Mouse (Mus musculus): ENCODE measurements around the gene Acpp.
"Not testable (repeated sequence)": the region's sequence is repeated elsewhere in the genome, so short reads cannot be mapped to it uniquely, and the experiment has no call there.

Gene Acpp

DNA sequence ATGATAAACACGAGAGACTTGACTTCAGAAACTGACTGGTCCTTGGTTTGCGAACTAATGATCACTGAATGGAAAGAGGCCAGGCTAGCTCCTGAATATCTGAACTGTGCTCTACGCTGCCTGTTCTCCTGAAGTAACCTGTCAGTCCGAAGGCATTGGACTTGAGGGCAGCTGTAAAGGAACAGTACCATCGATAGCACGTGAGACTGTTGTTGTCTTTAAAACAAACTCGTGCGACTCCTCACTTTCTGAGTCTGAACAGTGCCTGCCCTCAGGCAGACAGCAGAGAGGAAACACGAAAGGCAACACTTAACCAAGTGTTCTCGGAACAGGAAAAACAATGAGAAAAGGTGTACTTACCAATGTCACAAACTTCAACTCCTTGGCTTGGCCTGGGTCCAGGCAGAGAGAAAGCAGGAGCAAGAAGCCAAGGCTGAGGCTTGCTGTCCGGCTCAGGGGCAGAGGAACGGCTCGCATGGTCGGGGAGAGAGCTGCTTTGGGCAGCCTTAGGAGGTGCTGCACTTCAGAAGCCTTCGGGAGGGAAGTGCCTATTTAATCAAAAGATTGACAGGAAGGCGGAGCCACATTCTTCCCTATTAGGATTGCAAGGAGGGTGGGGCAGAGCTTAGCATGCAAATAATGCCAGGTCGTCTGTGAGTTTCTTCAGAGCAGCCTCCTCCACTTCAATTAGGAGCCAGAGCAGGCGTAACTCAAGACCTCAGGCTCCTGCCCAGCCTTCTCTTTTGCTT is at the start of gene Acpp:
Gene Acpp (minus strand): TSS at position 566 of the 749 bp plus-strand sequence.
- DNase-seq (ENCODE audit: low spot score in 2 of 2) = peak; percentile 18 to 59

DNA sequence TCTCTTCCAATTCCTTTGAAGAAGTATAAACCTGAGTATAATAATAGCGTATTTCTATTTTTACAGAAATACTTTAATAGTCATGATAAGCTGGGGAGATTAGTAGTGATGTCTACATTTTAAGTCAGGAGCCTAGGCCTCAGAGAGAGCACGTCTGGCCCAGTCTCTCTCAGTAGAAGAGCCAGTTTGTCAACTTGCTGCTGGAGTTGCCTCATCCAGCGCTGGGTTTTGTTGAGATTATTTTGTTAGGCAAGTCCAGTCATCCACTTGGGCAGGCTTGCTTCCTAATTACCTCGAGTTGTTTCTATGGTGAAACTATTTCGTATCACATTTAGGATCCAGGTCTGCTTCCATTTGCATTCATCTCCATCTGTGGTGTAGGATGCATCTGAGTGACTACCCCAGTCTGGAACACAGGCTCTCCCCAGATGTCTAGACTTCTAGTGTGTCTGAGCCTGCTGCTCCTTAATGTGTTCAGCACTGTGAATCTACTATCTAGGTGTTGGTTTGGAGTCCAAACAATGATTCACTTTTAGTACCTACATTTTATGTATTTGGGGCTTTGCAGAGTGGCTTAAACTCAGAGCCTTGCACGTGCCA is 45.1 kb upstream of the Acpp start:
- DNase-seq (ENCODE audit: low spot score in 2 of 2) = peak; percentile 43 to 48

DNA sequence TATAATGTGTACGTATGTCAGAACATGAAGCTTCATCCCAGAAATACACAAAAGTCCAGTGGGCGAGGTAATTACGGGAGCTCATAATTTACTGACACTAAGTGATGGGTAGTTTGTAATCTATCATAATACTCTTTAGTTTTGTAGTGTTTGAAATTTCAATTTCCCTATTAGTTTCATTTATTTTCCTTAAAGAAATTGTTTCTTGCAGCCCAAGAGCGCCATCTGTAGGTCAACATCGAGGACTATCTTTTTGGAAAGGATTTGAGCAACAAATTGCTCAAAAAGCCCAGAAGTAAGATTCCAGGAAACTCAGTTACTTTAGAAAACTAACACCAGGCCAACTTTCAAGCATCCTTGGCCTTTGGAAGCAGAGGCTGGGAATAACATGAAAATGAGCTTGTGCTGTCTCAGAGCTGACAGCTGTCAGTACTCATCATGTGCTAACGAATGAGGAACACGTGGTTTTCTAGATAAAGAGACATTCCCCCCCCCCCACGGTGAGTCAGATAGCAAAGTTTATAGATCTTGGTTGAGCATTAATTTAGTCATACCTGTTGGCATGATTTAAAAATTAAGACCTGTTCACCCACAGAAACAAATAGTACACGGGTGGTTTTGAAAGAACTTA is 42.1 kb upstream of the Acpp start:
- DNase-seq (ENCODE audit: low spot score in 2 of 2) = no peak

DNA sequence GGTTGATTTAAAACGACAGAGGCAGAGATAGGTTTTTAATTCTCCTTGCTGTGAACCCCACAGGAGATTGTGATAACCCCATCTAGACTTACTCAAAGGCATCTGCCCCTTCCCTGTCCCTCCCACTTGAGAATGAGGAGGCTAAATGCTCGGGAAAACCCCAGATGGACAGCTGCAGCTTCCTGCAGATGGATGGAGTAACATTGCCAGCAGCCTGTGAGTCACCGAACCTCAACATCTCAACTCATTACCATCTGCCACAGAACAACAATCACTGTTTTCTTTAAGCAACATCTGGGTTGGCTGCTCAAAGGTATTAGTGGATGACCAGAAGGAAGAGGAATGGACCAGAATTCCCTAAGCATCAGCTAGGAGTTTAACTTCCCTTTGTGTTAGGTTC is 38.0 kb upstream of the Acpp start:
- no peak for DNase-seq (ENCODE audit: low spot score in 2 of 2)

DNA sequence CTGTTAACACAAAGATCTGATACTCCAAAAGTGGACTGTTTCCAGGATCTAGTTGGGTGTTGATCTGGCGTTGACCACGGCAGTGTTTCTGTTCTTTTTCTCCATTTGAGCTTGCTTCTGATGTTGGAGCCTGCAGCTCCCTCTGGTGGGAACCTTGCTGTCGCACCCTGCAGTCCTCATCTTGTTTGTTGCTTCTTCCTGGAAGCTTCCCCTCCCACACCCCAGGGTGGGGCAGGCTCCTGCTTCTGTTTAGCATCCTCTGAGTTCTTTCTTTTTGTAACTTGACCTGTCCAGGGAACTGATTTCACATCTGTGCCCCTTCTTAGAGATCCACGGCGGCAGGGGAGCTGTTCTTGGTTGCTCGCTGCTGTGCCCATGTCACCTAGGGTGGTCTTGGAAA is 35.7 kb upstream of the Acpp start:
- DNase-seq (ENCODE audit: low spot score in 2 of 2) = peak; percentile 54 to 58

DNA sequence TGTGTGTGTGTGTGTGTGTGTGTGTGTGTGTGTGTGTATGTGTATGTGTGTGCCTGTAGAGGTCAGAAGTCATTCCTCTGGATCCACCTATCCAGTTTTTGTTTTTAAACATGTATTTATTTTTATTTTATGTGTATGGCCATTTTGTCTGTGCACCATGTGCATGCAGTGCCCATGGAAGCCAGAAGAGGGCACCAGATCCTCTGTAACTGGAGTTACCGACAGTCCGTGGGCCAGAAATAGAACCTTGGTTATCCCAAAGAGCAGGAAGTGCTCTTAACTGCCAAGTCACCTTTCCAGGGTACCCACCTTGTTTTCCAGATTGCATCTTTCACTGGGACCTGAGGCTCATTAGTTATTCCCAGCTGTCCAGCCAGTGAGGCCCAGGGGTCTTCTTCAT is 29.4 kb upstream of the Acpp start:
- DNase-seq (ENCODE audit: low spot score in 2 of 2) = no peak

DNA sequence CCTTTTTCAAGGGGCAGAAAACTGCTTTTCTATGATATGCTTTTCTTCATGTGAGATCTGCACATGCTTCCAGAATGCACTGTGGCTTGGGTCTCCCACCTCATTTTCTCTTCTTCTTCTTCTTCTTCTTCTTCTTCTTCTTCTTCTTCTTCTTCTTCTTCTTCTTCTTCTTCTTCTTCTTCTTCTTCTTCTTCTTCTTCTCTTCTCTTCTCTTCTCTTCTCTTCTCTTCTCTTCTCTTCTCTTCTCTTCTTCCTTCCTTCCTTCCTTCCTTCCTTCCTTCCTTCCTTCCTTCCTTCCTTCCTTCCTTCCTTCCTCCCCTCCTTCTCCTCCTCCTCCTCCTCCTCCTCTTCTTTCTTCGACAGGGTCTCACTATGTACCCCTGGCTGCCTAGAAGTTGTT is 24.4 kb upstream of the Acpp start:
- not testable (repeated sequence) for DNase-seq (ENCODE audit: low spot score in 2 of 2)

DNA sequence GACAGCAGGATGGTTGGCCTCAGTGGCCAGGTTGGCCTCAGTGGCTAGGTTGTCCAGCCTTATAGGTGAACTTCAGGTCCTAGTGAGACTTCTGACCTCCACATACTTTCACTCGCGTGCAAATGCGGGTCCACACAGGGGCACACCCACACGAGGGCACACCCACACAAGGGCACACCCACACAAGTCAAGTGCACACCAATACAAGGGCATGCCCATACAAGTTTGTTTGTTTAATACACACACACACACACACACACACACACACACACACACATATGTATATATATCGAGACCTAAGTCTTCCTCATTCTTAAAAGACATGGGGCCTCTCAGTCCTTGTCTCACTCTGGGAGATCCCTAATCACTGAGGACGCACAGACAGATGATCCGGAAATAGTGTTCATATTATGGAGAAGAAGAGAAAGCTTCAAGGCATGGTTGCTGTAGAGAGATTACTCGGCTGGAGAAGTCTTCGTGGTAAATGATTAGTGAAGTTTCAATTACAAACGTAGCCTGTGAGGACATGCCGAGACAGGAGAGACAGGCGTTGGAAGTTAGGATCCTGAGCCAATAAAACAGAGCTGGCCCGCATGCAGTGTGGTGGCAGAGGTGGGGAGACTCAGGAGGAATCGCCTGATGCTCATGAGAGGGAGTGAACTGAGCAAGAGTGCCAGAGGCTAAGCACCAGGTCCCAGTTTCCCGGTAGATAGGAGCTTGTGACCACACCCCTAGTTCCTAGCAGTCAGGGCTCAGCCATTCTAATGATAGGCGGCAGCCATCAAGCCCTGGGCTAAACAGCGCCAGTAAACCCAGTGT is 23.7 kb upstream of the Acpp start:
- DNase-seq (ENCODE audit: low spot score in 2 of 2) = no peak

DNA sequence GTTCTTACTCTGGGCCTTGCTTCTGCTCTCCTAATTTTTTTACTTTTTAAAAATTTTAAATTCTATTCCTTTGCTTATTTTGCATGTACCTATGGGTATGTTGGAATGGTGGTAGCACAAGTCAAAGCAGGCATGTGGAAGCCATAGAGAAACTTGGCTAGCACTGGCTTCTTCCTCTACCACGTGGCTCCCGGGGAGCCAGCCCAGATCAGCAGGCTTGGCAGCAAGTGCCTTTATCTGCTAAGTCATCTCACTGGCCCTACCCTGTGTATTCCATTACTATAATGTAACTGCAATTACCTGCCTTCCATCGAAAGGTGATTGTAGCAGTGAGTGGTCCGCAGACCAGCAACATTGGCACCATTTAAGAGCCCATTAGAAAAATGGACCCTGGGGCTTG is 22.8 kb upstream of the Acpp start:
- DNase-seq (ENCODE audit: low spot score in 2 of 2) = peak in 1 of 2 experiments; percentile 34

DNA sequence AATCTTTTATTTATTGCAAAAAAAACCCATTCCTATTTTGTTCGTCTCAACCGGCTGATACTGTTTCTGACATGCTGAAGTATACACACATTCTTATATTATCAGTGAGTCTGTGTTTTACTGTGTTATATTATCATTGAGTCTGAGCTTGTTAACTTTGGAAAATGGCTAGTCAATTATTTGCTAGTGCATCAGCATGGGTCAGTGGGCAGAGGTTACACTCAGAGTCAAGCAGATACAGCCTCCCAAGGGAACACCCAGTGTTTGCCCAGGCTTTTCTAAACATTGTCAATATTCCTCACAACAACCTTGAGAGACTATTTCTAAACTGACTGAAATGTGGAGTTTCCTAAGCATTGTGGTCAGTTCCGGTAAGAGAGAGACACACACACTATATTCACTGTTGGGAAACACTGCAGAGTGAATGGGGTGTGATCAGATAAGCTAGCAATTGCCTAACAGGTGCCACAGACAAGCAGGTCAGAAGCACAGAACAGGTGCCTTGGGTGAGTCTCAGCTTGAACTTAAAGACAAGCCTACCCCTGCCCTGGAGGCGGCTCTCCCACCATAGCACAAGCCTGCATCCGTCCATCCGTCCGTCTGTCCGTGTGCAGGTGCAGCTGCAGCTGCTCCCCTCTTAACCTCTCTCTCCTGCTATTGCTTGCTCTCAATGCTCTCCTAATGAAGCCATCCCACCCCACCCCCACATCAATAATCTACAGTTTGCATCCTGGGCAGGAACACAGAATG is 18.1 kb upstream of the Acpp start:
- no peak for DNase-seq (ENCODE audit: low spot score in 2 of 2)

DNA sequence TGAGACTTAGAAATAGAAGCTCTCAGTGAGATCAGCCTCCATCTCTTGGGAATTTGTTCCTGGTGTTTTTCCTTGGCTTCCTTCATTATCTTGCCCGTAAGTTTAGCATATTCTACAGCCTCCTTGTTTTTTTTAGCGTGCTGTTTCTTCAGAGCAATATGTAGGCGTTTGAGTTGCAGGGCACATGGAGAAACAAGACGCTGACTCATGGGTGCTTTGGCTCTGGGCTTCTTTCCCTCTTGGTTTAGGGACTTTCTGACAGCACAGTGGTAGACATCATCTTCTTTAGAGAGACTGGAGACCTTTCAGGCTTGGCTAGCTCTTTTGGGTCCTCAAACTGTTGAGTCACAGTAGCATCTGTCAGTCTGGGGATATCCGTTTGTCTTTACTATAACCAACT is 6.6 kb upstream of the Acpp start:
- no peak for DNase-seq (ENCODE audit: low spot score in 2 of 2)

DNA sequence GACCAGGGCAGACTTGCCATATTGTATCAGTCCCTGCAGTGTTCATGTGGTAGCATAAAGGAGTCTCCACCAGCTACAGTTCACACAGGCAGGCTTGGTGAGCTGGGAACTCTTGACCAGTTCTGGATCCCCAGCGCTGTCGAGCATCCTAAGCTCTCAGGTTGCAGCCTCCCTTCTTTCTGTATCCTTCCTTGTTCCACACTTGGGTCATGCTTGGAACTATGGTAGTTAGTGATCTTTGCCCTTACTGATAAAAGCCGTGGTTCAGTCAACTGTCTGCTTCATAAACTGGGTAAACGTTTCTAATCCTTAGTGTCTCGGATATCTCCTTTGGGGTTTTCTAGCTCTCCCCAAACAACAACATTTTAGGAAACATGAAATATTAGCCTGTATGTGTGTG is 1.9 kb upstream of the Acpp start:
- DNase-seq (ENCODE audit: low spot score in 2 of 2) = no peak

DNA sequence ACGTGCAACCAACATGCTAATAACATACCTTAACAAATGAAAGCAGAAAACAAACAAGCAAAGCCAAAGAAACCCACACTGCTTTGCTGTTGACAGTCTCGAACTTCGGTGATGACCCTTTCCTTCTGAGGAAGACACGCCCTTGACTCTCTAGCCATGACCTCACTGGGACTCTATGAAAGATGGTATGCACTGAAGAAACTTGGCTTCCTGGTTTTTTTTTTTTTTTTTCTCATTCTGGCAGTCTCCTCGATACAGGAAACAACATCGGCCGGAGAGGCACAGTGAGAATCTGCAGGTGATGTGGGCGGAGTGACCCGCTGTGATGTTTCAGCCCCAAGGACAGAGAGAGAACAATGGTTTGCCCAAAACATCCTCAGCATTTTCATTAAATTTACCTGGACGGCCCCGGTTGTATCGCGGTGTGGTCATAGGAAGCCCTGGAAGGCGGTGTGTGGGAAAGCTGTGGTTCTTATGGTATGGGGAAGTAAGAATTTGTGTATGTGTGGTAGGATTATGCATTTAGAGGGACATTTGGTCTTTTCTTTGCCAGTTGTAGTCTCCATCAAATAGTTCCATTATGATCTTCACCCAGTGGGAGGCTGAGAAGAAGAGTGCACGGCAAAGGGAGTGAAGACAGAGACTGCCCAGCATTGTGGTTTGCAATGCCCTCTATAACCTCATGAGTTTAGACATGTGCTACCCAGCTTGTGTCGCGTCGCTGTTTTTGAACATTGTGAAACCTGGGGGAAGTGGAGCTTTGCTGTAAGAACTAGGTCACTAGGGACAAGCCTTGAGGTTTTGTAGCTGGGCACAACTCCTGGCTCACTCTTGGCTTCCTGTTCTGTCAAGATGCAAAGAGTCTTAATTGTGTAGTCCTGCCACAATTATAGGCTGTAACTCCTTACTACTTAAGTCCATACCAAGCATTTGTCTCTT is 1.2 kb upstream of the Acpp start:
- DNase-seq (ENCODE audit: low spot score in 2 of 2) = no peak

DNA sequence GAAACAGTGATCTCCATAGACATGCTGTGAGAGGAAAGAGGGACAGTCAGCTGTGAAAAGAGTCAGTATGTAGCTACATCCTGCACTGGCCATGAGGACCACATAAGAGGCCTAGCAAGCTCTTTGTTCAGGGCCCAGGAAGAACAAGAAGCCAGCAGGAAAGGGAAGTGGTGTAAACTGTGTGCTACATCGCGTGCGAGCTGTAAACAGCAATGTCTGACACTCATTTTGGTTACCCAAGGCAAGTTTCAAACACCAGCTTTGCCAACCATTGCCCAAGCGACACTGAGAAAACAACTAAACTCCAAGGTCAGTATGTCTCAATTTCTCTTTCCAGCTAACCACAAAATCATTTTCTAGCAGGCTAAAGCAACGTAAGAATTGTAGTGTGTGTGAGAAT is 6.2 kb downstream of the Acpp start:
- no peak for DNase-seq (ENCODE audit: low spot score in 2 of 2)

DNA sequence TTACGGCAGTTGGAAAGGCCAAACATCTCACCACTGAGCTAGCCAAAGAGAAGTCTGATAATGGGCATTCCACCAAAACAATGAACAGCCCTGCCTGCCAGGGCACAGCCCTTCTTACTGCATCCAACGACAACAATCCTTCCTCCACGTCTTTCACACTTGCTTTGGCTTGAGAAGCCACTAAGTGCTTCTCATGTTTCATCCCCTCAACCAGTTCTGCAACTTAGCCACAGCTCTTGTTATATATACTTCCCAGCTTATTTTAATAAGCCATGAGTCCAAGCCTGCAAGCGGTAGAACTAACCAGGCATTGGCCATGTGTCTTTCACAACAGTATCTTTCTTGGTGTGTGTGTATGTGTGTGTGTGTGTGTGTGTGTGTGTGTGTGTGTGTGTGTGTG is 8.9 kb downstream of the Acpp start:
- DNase-seq (ENCODE audit: low spot score in 2 of 2) = peak in 1 of 2 experiments; percentile 10

DNA sequence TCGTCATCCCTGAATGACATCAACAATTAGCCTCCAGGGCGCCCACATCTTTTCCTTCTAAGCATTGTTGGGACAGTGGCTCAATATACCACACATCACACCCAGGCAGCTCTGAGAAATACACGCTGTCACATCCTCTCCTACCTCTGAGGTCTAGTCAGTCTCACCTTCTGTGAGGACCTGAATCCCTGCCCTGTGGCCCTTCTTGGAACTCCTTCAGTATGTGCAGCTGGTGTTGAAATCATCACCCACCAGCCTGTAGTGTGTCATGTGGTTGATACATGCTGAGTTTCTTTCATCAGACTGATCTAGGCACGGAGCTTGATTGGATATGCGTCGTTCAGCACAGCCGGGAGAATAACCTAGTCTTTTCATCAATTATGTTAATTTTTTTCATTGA is 16.0 kb downstream of the Acpp start:
- DNase-seq (ENCODE audit: low spot score in 2 of 2) = no peak

DNA sequence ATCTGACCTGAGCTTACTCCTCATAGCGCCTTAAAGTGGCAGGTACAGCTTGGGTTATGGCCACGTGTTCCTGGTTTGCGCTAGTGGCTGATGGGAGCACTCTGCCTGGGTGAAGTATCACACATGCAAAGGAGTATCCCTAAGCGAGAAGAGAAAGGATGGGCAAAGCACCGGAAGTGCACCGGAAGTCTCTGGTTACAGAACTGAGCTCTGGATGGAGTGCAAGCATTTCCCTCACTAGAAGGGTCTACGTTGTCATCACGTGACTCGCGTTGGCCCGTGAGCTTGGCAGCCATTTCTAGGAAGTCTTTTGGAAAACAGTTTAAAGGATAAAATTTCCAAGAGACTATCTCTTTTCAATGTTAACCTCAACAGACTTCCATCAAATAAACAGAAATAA is 21.2 kb downstream of the Acpp start:
- no peak for DNase-seq (ENCODE audit: low spot score in 2 of 2)

DNA sequence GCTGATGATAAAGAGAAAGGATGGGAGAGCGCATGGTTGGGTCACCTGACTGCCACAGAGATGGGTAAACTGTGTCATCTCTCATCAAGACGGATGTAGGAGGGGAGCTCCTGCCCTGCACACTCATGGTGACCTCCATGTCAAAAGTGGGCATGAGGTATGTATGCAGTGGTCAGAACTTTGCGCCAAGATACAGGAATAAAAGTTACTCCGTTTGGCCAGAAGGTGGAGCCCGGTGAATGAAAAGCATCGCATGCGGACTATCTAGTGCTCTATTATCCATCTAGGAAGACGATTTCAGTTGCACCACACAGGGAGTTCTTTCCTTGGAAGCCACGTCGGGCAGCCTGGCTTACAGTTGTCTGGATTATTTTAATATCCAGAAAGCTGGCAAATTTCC is 22.0 kb downstream of the Acpp start:
- DNase-seq (ENCODE audit: low spot score in 2 of 2) = peak in 1 of 2 experiments; percentile 16

DNA sequence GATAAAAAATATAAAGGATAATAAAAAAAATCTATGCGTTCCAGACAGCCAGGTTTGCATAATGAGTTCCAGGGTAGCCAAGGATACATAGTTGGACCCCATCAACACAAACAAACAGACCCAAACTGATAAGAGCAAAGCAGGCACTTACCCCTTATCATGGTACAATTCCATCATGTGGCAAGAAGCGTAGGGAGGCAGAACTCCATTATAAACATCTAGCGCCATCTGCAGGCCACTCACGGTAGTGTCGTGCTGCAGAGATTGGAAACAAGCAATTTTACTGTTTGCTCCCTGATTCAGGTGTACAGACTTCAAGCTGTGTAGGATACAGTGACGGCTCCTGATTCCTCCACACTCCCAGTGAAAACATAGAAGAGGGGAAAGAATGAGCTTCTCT is 30.8 kb downstream of the Acpp start:
- peak; percentile 54 to 67 for DNase-seq (ENCODE audit: low spot score in 2 of 2)

DNA sequence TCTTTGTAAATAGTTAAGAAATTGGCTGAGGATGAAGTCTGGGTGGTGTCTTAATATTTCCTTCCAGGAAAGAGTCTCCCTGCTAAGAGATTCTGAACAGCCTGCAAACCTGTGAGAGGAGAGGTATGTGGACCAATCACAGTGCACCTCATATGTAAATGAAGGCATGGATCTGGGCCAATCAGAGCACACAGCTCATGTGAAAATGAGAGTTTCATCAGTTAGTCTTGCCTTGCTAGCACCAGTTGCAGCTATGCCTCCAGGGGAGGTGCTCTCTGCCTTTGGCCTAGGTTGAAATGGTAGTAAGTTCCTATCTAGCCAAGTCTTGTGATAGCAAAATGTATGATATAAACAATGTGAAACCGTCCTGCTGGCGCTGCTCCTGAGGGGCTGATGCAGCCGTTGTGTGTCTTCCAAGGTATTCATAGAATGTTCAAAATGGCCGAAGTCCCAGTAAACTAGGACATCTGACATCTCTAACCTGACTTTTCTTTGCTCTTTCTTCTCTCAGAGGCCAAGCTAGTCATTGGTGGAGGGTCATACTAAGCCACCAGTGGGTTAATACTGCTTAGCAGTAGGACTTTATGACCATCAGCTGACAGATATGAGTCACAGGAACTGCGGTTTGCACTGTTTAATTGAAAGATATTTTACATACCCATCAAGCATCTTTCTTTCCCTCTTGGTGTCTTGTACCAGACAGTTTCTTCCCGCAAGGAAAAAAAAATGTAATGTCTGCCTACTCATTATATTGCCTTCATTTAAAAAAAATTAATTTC is 32.0 kb downstream of the Acpp start:
- DNase-seq (ENCODE audit: low spot score in 2 of 2) = no peak

All from urinary bladder, postnatal 36 days (tissue).